Mouse (Mus musculus) olfactory bulb, adult 2 months (tissue): ENCODE measurements around the gene Sh2d2a. TPM values are rescaled to one million over a fixed set of nuclear protein-coding genes. Genes with fewer than 3 reads are reported as not detected.
"Not testable (repeated sequence)": the region's sequence is repeated elsewhere in the genome, so short reads cannot be mapped to it uniquely, and the experiment has no call there.

Experiments
- H3K27ac ChIP-seq: fragments of 200-500 bp; 2 replicates; pipeline ENCODE4 v1.5.1; 2012; ENCODE audit warnings: low read depth, low read length; ENCODE audit not compliant: insufficient read depth
- H3K4me1 ChIP-seq: fragments of 200-500 bp; 2 replicates; pipeline ENCODE4 v1.6.1; 2012; ENCODE audit warnings: low read length; ENCODE audit not compliant: control insufficient read depth, insufficient read depth
- H3K4me3 ChIP-seq: fragments of 200-500 bp; 2 replicates; pipeline ENCODE4 v1.5.1; 2012; ENCODE audit warnings: mild to moderate bottlenecking, low read depth, low read length, moderate library complexity; ENCODE audit not compliant: insufficient read depth
- CTCF ChIP-seq: fragments of 200-500 bp; IDR thresholded peaks from 2 replicates; pipeline ENCODE4 v1.5.1; 2012; ENCODE audit warnings: low read depth, mild to moderate bottlenecking, low read length, moderate library complexity; ENCODE audit not compliant: insufficient read depth
- POLR2A ChIP-seq: fragments of 200-500 bp; IDR thresholded peaks from 2 replicates; pipeline ENCODE4 v1.6.1; 2012; ENCODE audit warnings: mild to moderate bottlenecking, low read depth, low read length, moderate library complexity; ENCODE audit not compliant: insufficient read depth
- WGBS: fragments of 180-500 bp; shearing (Covaris S2); methylation state at CpG from one replicate; pipeline ENCODE4 v1.1.7; 2018; 5-methylcytosine and 5-hydroxymethylcytosine counted together
- polyA plus RNA-seq: library from polyadenylated mRNA; stranded (reverse); fragments of >200 nt; gene quantifications from 2 replicates; pipeline ENCODE4 v1.2.4, GENCODE M21; 2012; ENCODE audit warnings: low replicate concordance; ENCODE audit not compliant: missing spikeins, insufficient read depth, insufficient read length

Gene Sh2d2a
- polyA plus RNA-seq, 1 experiment: not detected

- H3K27ac ChIP-seq: no peak overlapping the region
- no peak overlapping the region for H3K4me3 ChIP-seq
- TF ChIP-seq CTCF (no peak), POLR2A (no peak)
- 84% methylated on average over 5 of the region's 5 CpGs for WGBS
- H3K4me1 ChIP-seq: no peaks in the 10 kb centered on the region
Observed at GRCm38 (mm10) chr3:87847680-87848079, 1.1 kb downstream of the Sh2d2a start.

- no peak overlapping the region for H3K4me3 ChIP-seq
- TF ChIP-seq CTCF (no peak), POLR2A (no peak)
- 85% methylated on average over 14 of the region's 14 CpGs for WGBS
- no peak overlapping the region for H3K27ac ChIP-seq
- H3K4me1 ChIP-seq: no peaks in the 10 kb centered on the region
Observed at GRCm38 (mm10) chr3:87849117-87849516, 2.6 kb downstream of the Sh2d2a start.

GRCm38 (mm10) chr3:87854795-87855568, 8.4 kb downstream of the Sh2d2a start:
- no peak overlapping the region for H3K4me3 ChIP-seq
- H3K4me1 ChIP-seq: no peaks in the 10 kb centered on the region
- no peak for TF ChIP-seq POLR2A
- TF ChIP-seq CTCF: no peak
- WGBS: 41% methylated on average over 7 of the region's 7 CpGs
- H3K27ac ChIP-seq: no peak overlapping the region

- Histone ChIP-seq H3K27ac (no peak overlapping the region), H3K4me3 (no peak overlapping the region), H3K4me1 (no peaks in the 10 kb centered on the region)
- 88% methylated on average over 8 of the region's 8 CpGs for whole genome bisulfite sequencing
- TF ChIP-seq POLR2A: no peak
- TF ChIP-seq CTCF: no peak
Observed at GRCm38 (mm10) chr3:87855936-87856335, 9.4 kb downstream of the Sh2d2a start.

- no peaks in the 10 kb centered on the region for H3K4me1 ChIP-seq
- no peak for TF ChIP-seq CTCF
- H3K4me3 ChIP-seq: no peak overlapping the region
- no peak overlapping the region for H3K27ac ChIP-seq
- 92% methylated on average over 8 of the region's 8 CpGs for WGBS
Observed at GRCm38 (mm10) chr3:87857666-87858065, 11.1 kb downstream of the Sh2d2a start.

GRCm38 (mm10) chr3:87859813-87860212, 13.3 kb downstream of the Sh2d2a start:
- Histone ChIP-seq H3K27ac (no peak overlapping the region), H3K4me3 (no peak overlapping the region), H3K4me1 (no peaks in the 10 kb centered on the region)
- TF ChIP-seq CTCF (no peak), POLR2A (no peak)
- WGBS: 16% methylated on average over 3 of the region's 3 CpGs

GRCm38 (mm10) chr3:87864111-87864510, 17.6 kb downstream of the Sh2d2a start:
- not testable (repeated sequence) for H3K27ac ChIP-seq, H3K4me1 ChIP-seq, H3K4me3 ChIP-seq
- WGBS: 90% methylated on average over 4 of the region's 4 CpGs

GRCm38 (mm10) chr3:87877730-87878129, 31.2 kb downstream of the Sh2d2a start:
- Histone ChIP-seq H3K4me1 (no peaks in the 10 kb centered on the region), H3K27ac (no peak overlapping the region), H3K4me3 (no peak overlapping the region)
- no peak for TF ChIP-seq CTCF
- TF ChIP-seq POLR2A: no peak
- 87% methylated on average over 4 of the region's 4 CpGs for WGBS

- no peak for TF ChIP-seq POLR2A
- TF ChIP-seq CTCF: no peak
- Histone ChIP-seq H3K27ac (no peak overlapping the region), H3K4me3 (peak overlapping the region; percentile 88), H3K4me1 (no peaks in the 10 kb centered on the region; the same call in 1 of the 2 replicates)
- 1% methylated on average over 3 of the region's 3 CpGs for WGBS
Observed at GRCm38 (mm10) chr3:87884291-87884690, 37.7 kb downstream of the Sh2d2a start.
